Mouse (Mus musculus) spleen, adult 2 months (tissue): ENCODE data around the gene Ncoa4.
"Not testable (repeated sequence)": the region's sequence is repeated elsewhere in the genome, so short reads cannot be mapped to it uniquely, and the experiment has no call there.

Experiments
- CTCF ChIP-seq: fragments of 200-500 bp; IDR thresholded peaks from 2 replicates; pipeline ENCODE4 v1.5.1; 2011; ENCODE audit warnings: mild to moderate bottlenecking, inconsistent platforms; ENCODE audit not compliant: insufficient read depth, insufficient read length, insufficient replicate concordance; ENCODE audit errors: extremely low read depth
- POLR2A ChIP-seq: fragments of 200-500 bp; IDR thresholded peaks from 2 replicates; pipeline ENCODE4 v1.6.1; 2011; ENCODE audit warnings: low read depth, low read length, inconsistent platforms

DNA sequence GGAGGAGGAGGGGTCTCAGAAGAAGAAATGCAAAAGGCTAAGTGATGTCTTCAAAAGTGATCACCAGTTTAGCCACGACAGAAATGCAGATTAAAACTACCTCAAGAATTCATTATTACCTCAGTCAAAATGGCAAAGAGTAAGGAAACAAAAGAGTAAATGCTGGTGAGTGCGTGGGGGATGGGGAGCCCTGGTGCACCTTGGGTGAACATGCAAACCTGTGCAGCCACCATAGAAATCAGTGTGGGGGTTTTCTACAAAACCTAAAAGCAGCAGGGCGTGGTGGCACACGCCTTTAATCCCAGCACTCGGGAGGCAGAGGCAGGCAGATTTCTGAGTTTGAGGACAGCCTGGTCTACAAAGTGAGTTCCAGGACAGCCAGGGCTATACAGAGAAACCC lies 34.4 kb upstream of the Ncoa4 start:
- not testable (repeated sequence) for TF ChIP-seq CTCF, POLR2A
